Mouse (Mus musculus) common myeloid progenitor, adult 5-6 weeks (primary cell): ENCODE measurements around the gene Ptprd. TPM values are rescaled to one million over a fixed set of nuclear protein-coding genes. Genes with fewer than 3 reads are reported as not detected.

ENCODE experiments used
- ATAC-seq: replicated peaks from 2 replicates; pipeline ENCODE4 v1.8.0; 2016; ENCODE audit warnings: low read depth, mild to moderate bottlenecking, moderate TSS enrichment, inconsistent platforms; ENCODE audit not compliant: poor library complexity, severe bottlenecking
- total RNA-seq: library from RNA; stranded (forward); fragments of 200-1000, 187-1606 nt; gene quantifications from 2 replicates; pipeline ENCODE4 v1.2.3, GENCODE M21; 2017

The Ptprd gene
- total RNA-seq, 1 experiment from 2014 or later, result not detected

GRCm38 (mm10) chr4:77259972-77260290 is 951.8 kb downstream of the Ptprd start:
- ATAC-seq, result no peak

GRCm38 (mm10) chr4:77259250-77259971 is 952.4 kb downstream of the Ptprd start:
- ATAC-seq, result no peak

GRCm38 (mm10) chr4:77251188-77251587 is 960.6 kb downstream of the Ptprd start:
- no peak for ATAC-seq

- no peak for ATAC-seq
Measured at GRCm38 (mm10) chr4:77249801-77250200, 962.0 kb downstream of the Ptprd start.

- no peak for ATAC-seq
Measured at GRCm38 (mm10) chr4:77248918-77249317, 962.8 kb downstream of the Ptprd start.

- ATAC-seq, result no peak
Measured at GRCm38 (mm10) chr4:77241852-77242455, 969.8 kb downstream of the Ptprd start.

GRCm38 (mm10) chr4:77238144-77238543 is 973.6 kb downstream of the Ptprd start:
- ATAC-seq, result no peak

GRCm38 (mm10) chr4:77233243-77233642 is 978.5 kb downstream of the Ptprd start:
- ATAC-seq, result no peak

- ATAC-seq, result no peak
Measured at GRCm38 (mm10) chr4:77168866-77169265, 1042.9 kb downstream of the Ptprd start.

- ATAC-seq, result no peak
Measured at GRCm38 (mm10) chr4:77157601-77158000, 1054.2 kb downstream of the Ptprd start.

GRCm38 (mm10) chr4:77155561-77155960 is 1056.2 kb downstream of the Ptprd start:
- no peak for ATAC-seq

- ATAC-seq, result no peak
Measured at GRCm38 (mm10) chr4:77155037-77155436, 1056.7 kb downstream of the Ptprd start.

- peak; percentile 74 for ATAC-seq
Measured at GRCm38 (mm10) chr4:77124852-77125251, 1086.9 kb downstream of the Ptprd start.

- peak; percentile 95 for ATAC-seq
Measured at GRCm38 (mm10) chr4:77110894-77111293, 1100.9 kb downstream of the Ptprd start.

- ATAC-seq, result no peak
Measured at GRCm38 (mm10) chr4:77107291-77107690, 1104.5 kb downstream of the Ptprd start.

- peak; percentile 95 for ATAC-seq
Measured at GRCm38 (mm10) chr4:77083165-77083564, 1128.6 kb downstream of the Ptprd start.

GRCm38 (mm10) chr4:77077607-77078006 is 1134.2 kb downstream of the Ptprd start:
- no peak for ATAC-seq

- no peak for ATAC-seq
Measured at GRCm38 (mm10) chr4:77050536-77051207, 1161.1 kb downstream of the Ptprd start.

- no peak for ATAC-seq
Measured at GRCm38 (mm10) chr4:77004483-77004882, 1207.3 kb downstream of the Ptprd start.

- no peak for ATAC-seq
Measured at GRCm38 (mm10) chr4:76996172-76996571, 1215.6 kb downstream of the Ptprd start.

- ATAC-seq, result no peak
Measured at GRCm38 (mm10) chr4:76989961-76990360, 1221.8 kb downstream of the Ptprd start.
